Mouse (Mus musculus) midbrain, embryonic 14.5 days (tissue): ENCODE measurements around the gene 4930522L14Rik. TPM values are rescaled to one million over a fixed set of nuclear protein-coding genes. Genes with fewer than 3 reads are reported as not detected.
A peak's percentile ranks its signal among the peaks of the same experiment; 100 is the strongest.
"Not testable (repeated sequence)": the region's sequence is repeated elsewhere in the genome, so short reads cannot be mapped to it uniquely, and the experiment has no call there.

Source experiments
- ATAC-seq: fragments of 200-750 bp; cut with Nextera tagmentation; 2 replicates; pipeline ENCODE4 v1.8.0; 2017; ENCODE audit warnings: moderate number of reproducible peaks, moderate library complexity; ENCODE audit not compliant: low FRiP score, low TSS enrichment
- DNase-seq: peaks from one replicate; pipeline ENCODE4 v3.0.0-alpha.2; 2015
- H3K27ac ChIP-seq: fragments of 300-500 bp; sonication (generic); replicated peaks from 2 replicates; pipeline ENCODE4 v1.5.1; 2014; ENCODE audit warnings: mild to moderate bottlenecking, low read depth, low read length, moderate library complexity
- H3K27me3 ChIP-seq: fragments of 300-500 bp; sonication (generic); 2 replicates; pipeline ENCODE4 v1.6.1; 2014; ENCODE audit warnings: low read length, control low read depth, mixed read lengths; ENCODE audit not compliant: control insufficient read depth, insufficient read depth
- H3K36me3 ChIP-seq: fragments of 300-500 bp; sonication (generic); 2 replicates; pipeline ENCODE4 v1.6.1; 2014; ENCODE audit warnings: low read length, control low read depth; ENCODE audit not compliant: control insufficient read depth, insufficient read depth
- H3K4me1 ChIP-seq: fragments of 300-500 bp; sonication (generic); 2 replicates; pipeline ENCODE4 v1.6.1; 2014; ENCODE audit warnings: mild to moderate bottlenecking, antibody characterized with exemption, low read length, control low read depth; ENCODE audit not compliant: control insufficient read depth, insufficient read depth
- H3K4me2 ChIP-seq: fragments of 300-500 bp; sonication (generic); 2 replicates; pipeline ENCODE4 v1.6.1; 2014; ENCODE audit warnings: mild to moderate bottlenecking, low read length, moderate library complexity
- H3K4me3 ChIP-seq: fragments of 300-500 bp; sonication (generic); replicated peaks from 2 replicates; pipeline ENCODE4 v1.5.1; 2014; ENCODE audit warnings: low read depth, low read length
- H3K9ac ChIP-seq: fragments of 300-500 bp; sonication (generic); replicated peaks from 2 replicates; pipeline ENCODE4 v1.6.1; 2014; ENCODE audit warnings: mild to moderate bottlenecking, low read length, moderate library complexity
- H3K9me3 ChIP-seq: fragments of 300-500 bp; sonication (generic); 2 replicates; pipeline ENCODE4 v1.6.1; 2016; ENCODE audit warnings: low read length, control low read depth, mixed read lengths; ENCODE audit not compliant: control insufficient read depth
- WGBS: fragments of 180-500 bp; shearing (Covaris S2); extraction: QIAGEN DNeasy Blood & Tissue Kit; methylation state at CpG from one replicate; pipeline ENCODE4 v1.1.7; 2014; 5-methylcytosine and 5-hydroxymethylcytosine counted together
- polyA plus RNA-seq: library from polyadenylated mRNA; unstranded; fragments of >200 nt; fragmentation: Nextera tagmentation; extraction: Ambion mirVana; gene quantifications from 2 replicates; pipeline ENCODE4 v1.2.1, GENCODE M21; 2014

Gene 4930522L14Rik
- polyA plus RNA-seq, 1 experiment from 2014 or later, result 4.5 TPM

- H3K4me1 ChIP-seq, H3K27me3 ChIP-seq, H3K9me3 ChIP-seq, H3K36me3 ChIP-seq, DNase-seq, H3K27ac ChIP-seq, ATAC-seq: not testable (repeated sequence)
- peak overlapping the region; percentile 17; the same call in 1 of the 2 replicates for H3K9ac ChIP-seq
- H3K4me2 ChIP-seq, result peak overlapping the region; percentile 68
- H3K4me3 ChIP-seq, result peak overlapping the region; percentile 55
- 59% methylated on average over 5 of the region's 5 CpGs for WGBS
These were observed 60.3 kb downstream of the 4930522L14Rik start for GRCm38 (mm10) chr5:109691205-109691965.

GRCm38 (mm10) chr5:109690537-109691201 lies 61.0 kb downstream of the 4930522L14Rik start, which contains the start of gene 5430403G16Rik:
Gene 5430403G16Rik, minus strand, starts transcription at chr5:109691041.
- peak; percentile 96 for ATAC-seq
- under 1% methylated on average over 24 of the region's 26 CpGs for WGBS
- not testable (repeated sequence) for H3K9me3 ChIP-seq, H3K36me3 ChIP-seq, H3K27me3 ChIP-seq, H3K4me1 ChIP-seq
- peak within 1 kb of the TSS; percentile 37; the same call in 1 of the 2 replicates for H3K27ac ChIP-seq
- DNase-seq, result peak; percentile 89
- H3K4me3 ChIP-seq, result peak within 1 kb of the TSS; percentile 55
- H3K9ac ChIP-seq, result peak within 1 kb of the TSS; percentile 54
- H3K4me2 ChIP-seq, result peak within 1 kb of the TSS; percentile 68

Other genes with a start within 250 kb of the 4930522L14Rik start
- 9.3 and 18.1 TPM in 2 replicates for gene Crlf2, start 192.9 kb downstream of the 4930522L14Rik start, polyA plus RNA-seq
- gene 5430403G16Rik, start 60.8 kb downstream of the 4930522L14Rik start, polyA plus RNA-seq, result 1.7 and 2.0 TPM in 2 replicates
- gene Gm15446, start 171.5 kb upstream of the 4930522L14Rik start, polyA plus RNA-seq, result 0.45 and 0.53 TPM in 2 replicates
- 18.9 and 22.4 TPM in 2 replicates for gene Zfp932, start 244.6 kb upstream of the 4930522L14Rik start, polyA plus RNA-seq